Mouse (Mus musculus) cerebellum, postnatal 4 days (tissue): ENCODE measurements around the gene Atg10.

Experiments
- DNase-seq, 2 experiments: peaks; one replicate each; pipeline ENCODE4 v3.0.0; 2022; ENCODE audit warnings: low spot score in 2 of 2, mixed read lengths in 1 of 2

Gene Atg10

DNA sequence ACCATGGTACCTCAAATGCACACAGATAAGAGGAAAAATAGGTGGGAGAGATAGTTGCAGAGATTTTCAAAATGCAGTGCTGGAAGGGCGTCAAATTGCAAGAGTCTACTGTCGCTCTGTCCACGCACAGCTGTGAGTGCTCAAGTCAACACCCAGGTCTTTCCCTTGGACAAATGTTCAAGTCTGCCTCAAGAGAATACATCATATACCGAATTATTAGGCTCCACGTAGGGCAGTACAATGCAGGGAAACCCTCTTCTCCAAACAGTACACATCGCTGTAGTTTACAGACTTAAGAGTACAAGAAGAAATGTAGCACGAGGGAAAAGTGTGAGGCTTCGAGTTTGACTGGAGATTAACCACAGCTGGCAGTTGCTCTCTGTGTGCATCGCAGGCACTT is 200.3 kb downstream of the Atg10 start:
- no peak for DNase-seq

DNA sequence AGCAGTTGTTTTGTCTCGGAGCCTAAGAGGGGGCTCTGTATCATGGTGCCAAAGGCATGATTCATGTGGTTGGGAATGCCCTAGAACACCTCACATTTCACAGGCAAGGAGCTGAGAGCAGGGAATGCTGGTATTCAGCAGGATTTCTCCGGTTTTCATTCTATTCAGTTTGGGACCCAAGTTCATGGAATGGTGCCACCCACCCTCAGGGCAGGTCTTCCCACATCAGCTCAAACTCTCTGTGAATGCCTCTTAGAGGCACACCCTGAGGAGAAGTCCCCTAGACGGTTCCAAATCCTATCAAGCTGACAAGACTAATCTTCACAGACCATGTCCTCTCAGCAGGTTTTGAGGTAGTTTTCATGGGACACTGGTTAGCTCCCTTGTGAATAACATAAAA is 211.9 kb downstream of the Atg10 start:
- DNase-seq = no peak

DNA sequence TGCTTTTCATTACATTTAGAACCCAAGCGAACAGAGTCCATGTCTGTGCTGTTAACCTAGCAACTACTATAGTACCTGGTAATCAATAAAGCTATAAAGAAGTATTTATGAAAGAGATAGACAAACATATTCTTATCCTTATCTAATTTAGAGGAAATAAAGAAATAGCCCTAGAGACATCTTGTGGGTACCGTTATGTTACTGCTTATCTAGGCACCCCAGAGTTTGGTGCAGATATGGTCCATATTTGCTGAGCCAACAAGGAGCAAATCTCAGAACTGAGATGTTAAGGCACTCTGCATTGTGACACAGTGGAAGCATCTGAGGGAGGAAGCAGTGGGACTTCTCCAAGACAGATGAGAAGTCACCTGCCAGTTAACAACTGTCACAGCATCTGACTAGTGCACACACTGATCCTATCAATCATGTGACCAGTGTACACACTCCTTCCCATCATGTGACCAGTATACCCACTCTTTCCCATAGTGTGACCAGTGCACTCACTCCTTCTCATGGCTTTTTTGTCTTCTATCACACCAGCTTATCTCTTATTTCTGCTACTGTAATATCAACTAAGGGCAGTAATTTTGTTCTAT is 228.6 kb downstream of the Atg10 start:
- no peak for DNase-seq

DNA sequence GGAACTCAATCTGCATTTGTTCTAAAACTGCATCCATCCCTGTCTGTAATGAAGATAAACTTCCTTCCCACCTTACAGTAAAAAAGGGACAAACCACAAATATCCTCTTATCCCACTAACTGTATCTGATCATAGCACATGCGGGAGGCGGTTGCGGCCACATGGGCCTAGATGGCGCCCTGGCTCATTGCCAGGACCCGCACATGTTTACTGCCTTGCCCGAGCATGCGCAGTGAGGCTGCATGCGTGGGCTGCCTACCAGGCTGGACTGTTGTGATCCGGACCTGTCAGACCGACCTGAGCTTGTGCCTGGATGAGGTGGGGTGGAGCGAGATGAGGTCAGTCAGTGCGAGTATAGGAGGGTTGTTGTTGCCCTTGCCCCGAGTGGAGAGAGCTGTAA is 230.2 kb downstream of the Atg10 start:
- DNase-seq = peak in 1 of 2 experiments; percentile 4

GRCm38 (mm10) chr13:90992948-90993347 is 230.8 kb downstream of the Atg10 start:
- DNase-seq = no peak

- no peak for DNase-seq
Observed at GRCm38 (mm10) chr13:90988226-90988625, 235.5 kb downstream of the Atg10 start.

- DNase-seq = no peak
Observed at GRCm38 (mm10) chr13:90985417-90985816, 238.4 kb downstream of the Atg10 start.

- DNase-seq = no peak
Observed at GRCm38 (mm10) chr13:90984073-90984472, 239.7 kb downstream of the Atg10 start.

DNA sequence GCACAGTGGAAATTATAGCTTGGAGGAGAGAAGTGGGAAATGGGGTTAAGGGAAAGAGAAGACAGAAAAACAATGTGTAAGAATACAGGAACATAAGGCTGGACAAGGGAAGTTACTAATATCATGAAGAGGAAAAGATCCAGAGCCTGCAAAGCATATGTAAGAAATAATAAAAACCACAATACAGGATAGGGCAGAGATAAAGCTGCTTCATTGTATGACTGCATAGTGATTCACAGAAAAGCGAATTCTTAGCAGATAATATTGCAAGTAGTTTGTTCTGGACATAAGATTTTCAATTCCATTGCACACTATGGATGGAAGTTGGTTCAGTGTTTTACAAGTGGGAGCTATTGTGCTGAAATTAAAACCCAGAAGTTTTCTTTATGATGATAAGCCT is 242.0 kb downstream of the Atg10 start:
- no peak for DNase-seq

- DNase-seq = no peak
Observed at GRCm38 (mm10) chr13:90980878-90981674, 242.7 kb downstream of the Atg10 start.

GRCm38 (mm10) chr13:90977057-90977456 is 246.7 kb downstream of the Atg10 start:
- DNase-seq = no peak

- no peak for DNase-seq
Observed at GRCm38 (mm10) chr13:90973409-90973808, 250.4 kb downstream of the Atg10 start.

- DNase-seq = no peak
Observed at GRCm38 (mm10) chr13:90970259-90971017, 253.3 kb downstream of the Atg10 start.

DNA sequence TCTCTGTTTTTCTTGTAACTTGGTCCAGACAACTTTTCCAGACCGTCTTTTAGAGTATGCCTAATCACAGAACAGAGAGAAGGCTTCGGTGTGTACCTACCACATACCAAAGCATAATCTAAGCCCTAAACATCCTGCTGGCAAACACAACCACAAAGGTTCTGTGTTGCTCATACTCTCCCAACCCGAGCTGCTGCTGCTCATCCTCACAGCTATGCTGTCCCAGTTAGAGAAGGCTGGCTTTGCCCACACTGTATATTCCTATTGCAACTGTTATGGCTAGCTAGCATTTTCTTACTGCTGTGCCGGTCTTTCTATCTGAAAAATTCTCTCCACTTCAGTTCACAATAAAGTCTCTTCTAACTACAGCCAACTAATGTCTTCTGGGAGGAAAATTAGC is 254.8 kb downstream of the Atg10 start:
- no peak for DNase-seq

GRCm38 (mm10) chr13:90967422-90967821 is 256.3 kb downstream of the Atg10 start:
- peak; percentile 72 to 84 for DNase-seq

DNA sequence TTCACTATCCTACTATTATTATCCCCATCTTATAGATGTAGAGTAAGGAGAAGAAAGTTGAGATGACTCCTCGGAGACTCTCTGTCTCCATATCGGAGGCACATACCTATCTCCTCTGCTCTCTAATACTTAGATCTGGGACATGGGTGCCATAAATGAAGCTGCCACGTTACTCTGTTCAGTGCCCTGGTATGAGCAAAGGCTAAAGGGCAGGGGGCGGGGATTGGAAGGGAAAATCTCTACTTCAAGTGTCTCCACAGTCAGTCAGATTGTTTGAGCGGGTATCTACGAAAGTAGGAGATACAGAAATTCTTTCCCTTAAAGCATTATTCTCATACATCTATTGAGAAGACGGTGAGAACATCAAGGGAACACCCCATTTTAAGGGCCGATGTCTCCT is 257.8 kb downstream of the Atg10 start:
- no peak for DNase-seq

- DNase-seq = no peak
Observed at GRCm38 (mm10) chr13:90964511-90964910, 259.3 kb downstream of the Atg10 start.

DNA sequence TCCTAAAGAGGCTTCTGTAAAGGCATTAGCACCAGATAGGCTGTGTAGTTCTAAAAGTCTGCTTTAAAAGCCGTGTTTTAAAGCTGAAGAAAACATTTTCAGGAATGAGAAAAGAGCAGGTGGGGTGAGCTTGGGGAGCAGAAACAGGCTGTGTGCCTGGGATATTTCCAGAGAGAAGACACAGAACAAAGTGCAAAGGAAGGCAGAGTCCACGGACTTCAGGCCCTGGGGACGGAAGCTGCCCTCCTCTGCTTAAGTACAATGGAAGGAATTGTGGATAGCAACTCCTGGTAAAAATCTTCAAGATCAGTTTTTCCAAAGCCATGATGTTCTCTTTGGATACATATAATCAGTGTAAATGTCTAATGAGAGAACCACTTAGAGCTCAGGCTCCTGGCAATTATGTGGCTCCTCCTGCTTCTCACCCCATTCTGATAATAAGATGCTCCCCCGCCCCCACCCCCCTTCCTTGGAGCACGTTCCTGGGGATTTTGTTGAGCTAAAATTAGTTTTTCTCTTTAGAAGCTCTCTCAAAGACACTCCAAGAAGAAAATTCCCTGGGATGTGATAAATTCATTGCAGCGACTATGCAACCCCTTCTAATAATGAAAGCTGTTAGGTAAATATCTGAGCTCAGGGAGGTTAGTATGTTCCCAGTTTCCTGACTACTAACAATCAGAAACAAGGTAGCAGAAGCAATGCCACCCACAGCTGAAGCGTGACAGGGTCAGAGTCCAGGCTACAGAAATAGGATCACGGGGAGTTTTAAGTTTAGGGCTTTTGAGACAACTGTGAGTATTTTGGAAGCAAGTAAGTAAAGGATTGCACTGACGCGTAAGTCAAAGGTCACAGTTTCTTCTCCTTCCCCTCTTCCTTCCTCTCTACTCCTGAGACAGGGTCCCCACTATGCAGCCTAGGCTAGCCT is 260.7 kb downstream of the Atg10 start:
- no peak for DNase-seq

GRCm38 (mm10) chr13:90960591-90960990 is 263.2 kb downstream of the Atg10 start:
- no peak for DNase-seq

DNA sequence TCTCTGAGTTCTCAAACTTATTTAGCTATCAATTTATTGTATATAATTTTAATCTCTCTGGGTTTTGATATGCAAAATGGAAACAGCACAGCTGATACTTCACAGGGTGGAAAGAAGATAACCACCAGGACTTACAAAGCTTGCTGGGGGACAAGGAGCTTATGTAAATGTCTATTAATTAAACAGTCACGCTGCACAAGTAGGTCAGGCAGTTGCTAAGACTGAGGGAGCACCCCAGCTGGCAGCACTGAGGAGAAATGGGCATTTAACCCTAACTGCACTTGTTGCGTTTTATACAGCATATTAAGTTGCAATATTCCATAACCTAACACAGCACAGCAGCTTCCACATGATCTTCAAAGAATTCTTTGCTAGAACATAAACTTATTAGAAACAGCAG is 264.9 kb downstream of the Atg10 start:
- no peak for DNase-seq

GRCm38 (mm10) chr13:90939600-90939999 is 284.2 kb downstream of the Atg10 start:
- no peak for DNase-seq

- no peak for DNase-seq
Observed at GRCm38 (mm10) chr13:90939192-90939591, 284.6 kb downstream of the Atg10 start.
